Mouse (Mus musculus) inflammation-experienced regulatory T-cells, adult 16 weeks (primary cell): ENCODE measurements around the gene Nod2. TPM values are rescaled to one million over a fixed set of nuclear protein-coding genes. Genes with fewer than 3 reads are reported as not detected.

ENCODE experiments used
- polyA plus RNA-seq: library from polyadenylated mRNA; unstranded; fragments of 100-300 nt; shearing (Covaris generic); gene quantifications from one replicate; pipeline ENCODE4 v1.2.1, GENCODE M21; 2017

Gene Nod2
- 0.78 TPM for polyA plus RNA-seq

GRCm38 (mm10) chr8:88646837-88647778, at the start of gene Nod2:
Gene Nod2, plus strand, starts transcription at chr8:88647315.

GRCm38 (mm10) chr8:88635474-88636397, 11.4 kb upstream of the Nod2 start, which contains the start of gene Snx20:
Gene Snx20, minus strand, starts transcription at chr8:88636128.

GRCm38 (mm10) chr8:88696721-88697641, 49.9 kb downstream of the Nod2 start, which contains the start of gene Cyld:
Gene Cyld, plus strand, starts transcription at chr8:88697028.

Other genes with a start within 250 kb of the Nod2 start
- not detected for gene Nkd1, start 126.0 kb upstream of the Nod2 start, polyA plus RNA-seq
- gene Snx20, start 11.2 kb upstream of the Nod2 start, polyA plus RNA-seq = 13.8 TPM
- gene Cyld, start 49.7 kb downstream of the Nod2 start, polyA plus RNA-seq = 192 TPM